Mouse (Mus musculus) adrenal gland, postnatal 10 days (tissue): ENCODE results near the gene Arid5b. TPM values are rescaled to one million over a fixed set of nuclear protein-coding genes. Genes with fewer than 3 reads are reported as not detected.

Experiments
- DNase-seq: peaks from one replicate; pipeline ENCODE4 v3.0.0; 2021; ENCODE audit warnings: mixed read lengths
- long read RNA-seq, 2 experiments: library from polyadenylated mRNA; stranded (forward); transcript quantifications; one replicate each; pipeline ENCODE4 v2.0.0; 2021
- total RNA-seq, 2 experiments: library from RNA; stranded (reverse); gene quantifications; 2 replicates each; pipeline ENCODE4 v1.2.3; 2021

Gene Arid5b
- total RNA-seq: 10 to 100 TPM; 25.8 to 31.5 TPM
- long read RNA-seq, experiment 1, partial matches to known transcripts: 3 of 10 reads
- long read RNA-seq, experiment 1, other reads (novel, unspliced or antisense): 7 of 10 reads
- long read RNA-seq, experiment 2, partial matches to known transcripts: 0 of 2 reads
- long read RNA-seq, experiment 2, other reads (novel, unspliced or antisense): 2 of 2 reads

- DNase-seq: peak; percentile 72
Measured at GRCm38 (mm10) chr10:68278632-68279361, at the start of gene Arid5b. Gene Arid5b, minus strand, starts transcription at chr10:68278740.

GRCm38 (mm10) chr10:68325378-68325777, 46.8 kb upstream of the Arid5b start:
- DNase-seq: no peak

GRCm38 (mm10) chr10:68324061-68324460, 45.5 kb upstream of the Arid5b start:
- no peak for DNase-seq

GRCm38 (mm10) chr10:68323167-68323566, 44.6 kb upstream of the Arid5b start:
- DNase-seq: no peak

- DNase-seq: no peak
Measured at GRCm38 (mm10) chr10:68320986-68321385, 42.4 kb upstream of the Arid5b start.

- no peak for DNase-seq
Measured at GRCm38 (mm10) chr10:68320496-68320895, 42.0 kb upstream of the Arid5b start.

GRCm38 (mm10) chr10:68319438-68319837, 40.9 kb upstream of the Arid5b start:
- DNase-seq: no peak

GRCm38 (mm10) chr10:68318438-68318979, 40.0 kb upstream of the Arid5b start:
- peak; percentile 22 for DNase-seq

- DNase-seq: no peak
Measured at GRCm38 (mm10) chr10:68312734-68313133, 34.2 kb upstream of the Arid5b start.

GRCm38 (mm10) chr10:68301013-68301412, 22.5 kb upstream of the Arid5b start:
- DNase-seq: no peak

- no peak for DNase-seq
Measured at GRCm38 (mm10) chr10:68289465-68289864, 10.9 kb upstream of the Arid5b start.

- DNase-seq: peak; percentile 88
Measured at GRCm38 (mm10) chr10:68282466-68283391, 4.2 kb upstream of the Arid5b start.

GRCm38 (mm10) chr10:68281775-68282106, 3.2 kb upstream of the Arid5b start:
- no peak for DNase-seq

- DNase-seq: no peak
Measured at GRCm38 (mm10) chr10:68281076-68281774, 2.7 kb upstream of the Arid5b start.

- DNase-seq: peak; percentile 83
Measured at GRCm38 (mm10) chr10:68279516-68280501, 1.3 kb upstream of the Arid5b start.

- peak; percentile 62 for DNase-seq
Measured at GRCm38 (mm10) chr10:68277671-68278151, 829 bp downstream of the Arid5b start.

- peak; percentile 71 for DNase-seq
Measured at GRCm38 (mm10) chr10:68276976-68277441, 1.5 kb downstream of the Arid5b start.

- peak; percentile 85 for DNase-seq
Measured at GRCm38 (mm10) chr10:68276350-68276975, 2.1 kb downstream of the Arid5b start.

- DNase-seq: no peak
Measured at GRCm38 (mm10) chr10:68274900-68275760, 3.4 kb downstream of the Arid5b start.
